Mouse (Mus musculus): ENCODE data around the gene Entpd8.

Gene Entpd8

GRCm38 (mm10) chr2:25080076-25080475 lies at the start of gene Entpd8:
Gene Entpd8 (plus strand): TSS chr2:25080304.
- no peak for DNase-seq (ENCODE audit: low spot score)

- DNase-seq (ENCODE audit: low spot score) = no peak
Observed at GRCm38 (mm10) chr2:25034994-25035393, 45.1 kb upstream of the Entpd8 start.

GRCm38 (mm10) chr2:25040089-25040488 lies 40.0 kb upstream of the Entpd8 start:
- DNase-seq (ENCODE audit: low spot score) = no peak

GRCm38 (mm10) chr2:25050921-25051320 lies 29.2 kb upstream of the Entpd8 start:
- DNase-seq (ENCODE audit: low spot score) = no peak

- no peak for DNase-seq (ENCODE audit: low spot score)
Observed at GRCm38 (mm10) chr2:25051450-25051849, 28.7 kb upstream of the Entpd8 start.

- DNase-seq (ENCODE audit: low spot score) = no peak
Observed at GRCm38 (mm10) chr2:25053101-25053500, 27.0 kb upstream of the Entpd8 start.

GRCm38 (mm10) chr2:25054221-25055067 lies 25.7 kb upstream of the Entpd8 start, which contains the start of gene Nsmf:
Gene Nsmf (plus strand): TSS chr2:25054355.
- DNase-seq (ENCODE audit: low spot score) = peak; percentile 68

GRCm38 (mm10) chr2:25055068-25055405 lies 25.1 kb upstream of the Entpd8 start:
- no peak for DNase-seq (ENCODE audit: low spot score)

- no peak for DNase-seq (ENCODE audit: low spot score)
Observed at GRCm38 (mm10) chr2:25055409-25056155, 24.5 kb upstream of the Entpd8 start.

- DNase-seq (ENCODE audit: low spot score) = no peak
Observed at GRCm38 (mm10) chr2:25058926-25059325, 21.2 kb upstream of the Entpd8 start.

- DNase-seq (ENCODE audit: low spot score) = no peak
Observed at GRCm38 (mm10) chr2:25063523-25063922, 16.6 kb upstream of the Entpd8 start.

GRCm38 (mm10) chr2:25064285-25064684 lies 15.8 kb upstream of the Entpd8 start:
- DNase-seq (ENCODE audit: low spot score) = no peak

- no peak for DNase-seq (ENCODE audit: low spot score)
Observed at GRCm38 (mm10) chr2:25065537-25065936, 14.6 kb upstream of the Entpd8 start.

- DNase-seq (ENCODE audit: low spot score) = no peak
Observed at GRCm38 (mm10) chr2:25066552-25066951, 13.6 kb upstream of the Entpd8 start.

- no peak for DNase-seq (ENCODE audit: low spot score)
Observed at GRCm38 (mm10) chr2:25069537-25069936, 10.6 kb upstream of the Entpd8 start.

- no peak for DNase-seq (ENCODE audit: low spot score)
Observed at GRCm38 (mm10) chr2:25072398-25072797, 7.7 kb upstream of the Entpd8 start.

GRCm38 (mm10) chr2:25075506-25075905 lies 4.6 kb upstream of the Entpd8 start:
- no peak for DNase-seq (ENCODE audit: low spot score)

- DNase-seq (ENCODE audit: low spot score) = no peak
Observed at GRCm38 (mm10) chr2:25078967-25079366, 1.1 kb upstream of the Entpd8 start.

GRCm38 (mm10) chr2:25083697-25084096 lies 3.6 kb downstream of the Entpd8 start:
- DNase-seq (ENCODE audit: low spot score) = no peak

- no peak for DNase-seq (ENCODE audit: low spot score)
Observed at GRCm38 (mm10) chr2:25085571-25085970, 5.5 kb downstream of the Entpd8 start.

- no peak for DNase-seq (ENCODE audit: low spot score)
Observed at GRCm38 (mm10) chr2:25087842-25088241, 7.7 kb downstream of the Entpd8 start.

GRCm38 (mm10) chr2:25088636-25089035 lies 8.5 kb downstream of the Entpd8 start:
- no peak for DNase-seq (ENCODE audit: low spot score)

GRCm38 (mm10) chr2:25094785-25095108 lies 14.6 kb downstream of the Entpd8 start:
- DNase-seq (ENCODE audit: low spot score) = no peak
